Mouse (Mus musculus) kidney, embryonic 15.5 days (tissue): ENCODE data around the gene B230104I21Rik. TPM values are rescaled to one million over a fixed set of nuclear protein-coding genes. Genes with fewer than 3 reads are reported as not detected.

Experiments used
- ATAC-seq: fragments of 200-750 bp; cut with Nextera tagmentation; replicated peaks from 2 replicates; pipeline ENCODE4 v1.8.0; 2017; ENCODE audit warnings: moderate TSS enrichment; ENCODE audit not compliant: low FRiP score
- H3K27ac ChIP-seq: fragments of 300-500 bp; sonication (generic); 2 replicates; pipeline ENCODE4 v1.5.1; 2015; ENCODE audit warnings: mild to moderate bottlenecking, inconsistent platforms
- H3K27me3 ChIP-seq: fragments of 300-500 bp; sonication (generic); 2 replicates; pipeline ENCODE4 v1.6.1; 2015; ENCODE audit warnings: inconsistent platforms
- H3K36me3 ChIP-seq: fragments of 300-500 bp; sonication (generic); 2 replicates; pipeline ENCODE4 v1.6.1; 2015; ENCODE audit warnings: inconsistent platforms
- H3K4me1 ChIP-seq: fragments of 300-500 bp; sonication (generic); 2 replicates; pipeline ENCODE4 v1.6.1; 2015; ENCODE audit warnings: inconsistent platforms
- H3K4me2 ChIP-seq: fragments of 300-500 bp; sonication (generic); 2 replicates; pipeline ENCODE4 v1.6.1; 2015; ENCODE audit warnings: moderate library complexity, mild to moderate bottlenecking, inconsistent platforms
- H3K4me3 ChIP-seq: fragments of 300-500 bp; sonication (generic); replicated peaks from 2 replicates; pipeline ENCODE4 v1.5.1; 2015; ENCODE audit warnings: mild to moderate bottlenecking, inconsistent platforms
- H3K9ac ChIP-seq: fragments of 300-500 bp; sonication (generic); 2 replicates; pipeline ENCODE4 v1.6.1; 2015; ENCODE audit warnings: mild to moderate bottlenecking, inconsistent platforms
- H3K9me3 ChIP-seq: fragments of 300-500 bp; sonication (generic); replicated peaks from 2 replicates; pipeline ENCODE4 v1.6.1; 2016; ENCODE audit warnings: inconsistent platforms
- WGBS: fragments of 180-500 bp; shearing (Covaris S2); methylation state at CpG from one replicate; pipeline ENCODE4 v1.1.7; 2015; ENCODE audit warnings: mixed read lengths; 5-methylcytosine and 5-hydroxymethylcytosine counted together
- polyA plus RNA-seq: library from polyadenylated mRNA; unstranded; fragments of >200 nt; fragmentation: Nextera tagmentation; extraction: Ambion mirVana; gene quantifications from 2 replicates; pipeline ENCODE4 v1.2.1, GENCODE M21; 2015

Gene B230104I21Rik
- polyA plus RNA-seq, 1 experiment from 2014 or later, result not detected

DNA sequence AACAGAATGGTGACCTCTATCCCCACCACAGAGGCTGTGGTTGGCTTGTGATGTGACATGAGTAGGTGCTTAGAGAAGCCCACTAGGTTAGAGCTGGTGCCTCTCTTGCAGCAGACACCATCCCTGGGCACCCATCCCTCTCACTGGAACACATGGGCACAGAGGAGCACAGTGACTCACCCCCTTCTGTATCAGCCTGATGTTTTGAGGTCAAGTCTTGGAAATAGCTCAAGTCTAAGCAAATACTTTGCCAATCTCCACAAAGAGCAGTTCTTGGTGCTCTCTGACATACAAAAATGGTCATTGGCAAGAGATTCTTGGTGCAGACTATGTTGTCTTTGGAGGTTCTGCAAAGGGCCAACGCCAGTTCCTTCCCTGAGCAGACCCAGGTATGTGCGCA is 42.9 kb downstream of the B230104I21Rik start:
- no peak for ATAC-seq
- no peak overlapping the region for H3K4me3 ChIP-seq
- no peak overlapping the region for H3K27ac ChIP-seq
- H3K9me3 ChIP-seq, result no peaks in the 10 kb centered on the region
- no peak overlapping the region for H3K9ac ChIP-seq
- H3K4me2 ChIP-seq, result no peak overlapping the region
- no peaks in the 10 kb centered on the region for H3K4me1 ChIP-seq
- peaks cover 44% of the 10 kb centered on the region for H3K27me3 ChIP-seq
- H3K36me3 ChIP-seq, result no peaks in the 10 kb centered on the region
- WGBS, result 98% methylated on average over 2 of the region's 2 CpGs

DNA sequence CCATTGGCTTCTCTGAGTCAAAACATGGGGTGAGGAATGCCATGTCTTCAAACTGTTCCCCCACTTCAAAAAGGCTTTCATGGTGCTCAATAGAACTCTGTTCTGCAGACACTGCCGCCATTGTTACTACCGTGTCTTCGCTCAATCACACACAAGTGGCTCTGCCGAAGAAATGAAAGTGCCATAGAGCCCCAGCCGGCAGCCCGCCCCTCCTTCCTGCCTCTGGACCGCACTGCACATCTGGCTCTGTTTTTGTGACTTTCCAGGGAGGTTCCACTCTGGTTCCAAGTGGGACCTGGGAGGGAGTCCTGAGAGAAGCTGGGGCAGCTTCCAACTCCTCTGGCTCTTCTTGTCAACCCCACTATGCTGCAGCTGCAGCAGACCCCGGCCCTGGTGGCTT is 49.3 kb downstream of the B230104I21Rik start:
- H3K9ac ChIP-seq, result no peak overlapping the region
- no peaks in the 10 kb centered on the region for H3K9me3 ChIP-seq
- no peaks in the 10 kb centered on the region for H3K36me3 ChIP-seq
- peaks cover 45% of the 10 kb centered on the region for H3K27me3 ChIP-seq
- no peak overlapping the region for H3K4me2 ChIP-seq
- H3K27ac ChIP-seq, result no peak overlapping the region
- WGBS, result 76% methylated on average over 8 of the region's 8 CpGs
- no peak overlapping the region for H3K4me3 ChIP-seq
- peaks cover 28% of the 10 kb centered on the region for H3K4me1 ChIP-seq
- no peak for ATAC-seq

DNA sequence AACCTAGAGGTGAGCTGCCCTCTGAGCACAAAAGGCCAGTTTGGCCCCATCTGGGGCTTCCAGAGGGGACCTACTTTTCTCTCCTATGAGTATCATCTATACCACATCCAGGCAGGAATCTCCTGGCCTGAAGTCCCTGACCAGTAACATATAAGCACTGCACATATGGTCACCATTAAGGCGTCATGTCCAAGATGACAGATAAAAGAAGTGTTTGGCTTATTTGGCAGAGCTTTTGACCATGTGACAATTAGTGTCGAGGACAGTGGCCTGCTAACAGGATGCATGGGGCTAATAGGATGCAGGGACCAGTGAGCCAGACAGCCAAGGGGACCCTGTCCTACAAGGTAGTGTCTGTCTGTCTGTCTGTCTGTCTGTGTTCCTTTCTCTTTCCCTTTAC is 50.0 kb downstream of the B230104I21Rik start:
- H3K27ac ChIP-seq, result no peak overlapping the region
- no peak for ATAC-seq
- H3K27me3 ChIP-seq, result peaks cover 42% of the 10 kb centered on the region
- WGBS, result 64% methylated on average over 2 of the region's 2 CpGs
- H3K4me3 ChIP-seq, result no peak overlapping the region
- H3K36me3 ChIP-seq, result no peaks in the 10 kb centered on the region
- no peaks in the 10 kb centered on the region for H3K9me3 ChIP-seq
- H3K4me1 ChIP-seq, result peaks cover 35% of the 10 kb centered on the region
- H3K9ac ChIP-seq, result no peak overlapping the region
- no peak overlapping the region for H3K4me2 ChIP-seq

DNA sequence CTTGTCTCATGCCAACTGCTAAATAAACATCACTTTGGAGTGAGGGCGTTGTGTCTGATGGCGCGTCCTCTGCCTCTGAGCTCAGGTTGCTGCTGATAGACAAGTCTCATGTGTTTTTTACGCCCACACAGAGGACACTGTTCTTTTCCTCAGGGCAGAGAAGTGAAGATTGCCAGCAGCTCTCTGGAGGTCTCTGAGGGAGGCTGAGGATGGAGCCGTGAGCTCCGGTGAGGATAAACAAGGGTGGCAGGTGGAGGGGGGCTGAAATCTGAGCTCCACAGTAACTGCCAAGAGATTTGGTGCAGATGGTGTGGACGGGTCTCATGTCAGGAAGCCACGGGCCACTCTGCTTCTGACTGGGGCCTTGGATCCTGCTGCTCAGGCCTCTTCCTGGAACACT is 50.9 kb downstream of the B230104I21Rik start:
- 32% methylated on average over 8 of the region's 8 CpGs for WGBS
- Histone ChIP-seq H3K36me3 (no peaks in the 10 kb centered on the region), H3K27ac (no peak overlapping the region), H3K4me1 (peaks cover 40% of the 10 kb centered on the region), H3K9ac (no peak overlapping the region), H3K9me3 (no peaks in the 10 kb centered on the region), H3K4me3 (no peak overlapping the region), H3K27me3 (peaks cover 45% of the 10 kb centered on the region), H3K4me2 (no peak overlapping the region)
- ATAC-seq, result peak; percentile 40; the same call in 1 of the 2 replicates

DNA sequence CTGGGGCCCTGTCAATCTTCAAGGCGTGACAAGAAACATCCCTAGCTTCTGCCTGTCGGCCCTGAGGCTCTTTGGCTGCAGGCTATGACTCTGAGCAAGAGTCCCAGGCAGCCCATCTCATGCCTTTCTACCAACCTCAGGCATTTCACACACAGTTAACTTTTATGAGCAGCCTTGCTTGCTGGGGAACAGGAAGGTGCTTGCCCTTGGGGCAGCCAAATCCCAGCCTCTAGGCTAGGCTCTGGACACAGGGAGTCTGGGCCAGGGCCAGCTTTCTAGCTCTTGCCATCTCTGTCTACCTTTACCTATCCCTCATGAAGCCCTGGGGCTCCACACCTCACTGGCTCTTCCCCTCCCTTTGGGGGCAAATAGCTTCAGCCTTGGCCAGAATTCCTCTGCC is 53.7 kb downstream of the B230104I21Rik start:
- ATAC-seq, result peak; percentile 26; the same call in 1 of the 2 replicates
- no peaks in the 10 kb centered on the region for H3K36me3 ChIP-seq
- peaks cover 46% of the 10 kb centered on the region for H3K27me3 ChIP-seq
- H3K4me2 ChIP-seq, result no peak overlapping the region
- H3K4me1 ChIP-seq, result peaks cover 57% of the 10 kb centered on the region
- H3K27ac ChIP-seq, result peak overlapping the region; percentile 42
- H3K9ac ChIP-seq, result no peak overlapping the region
- WGBS, result 44% methylated on average over 2 of the region's 2 CpGs
- no peaks in the 10 kb centered on the region for H3K9me3 ChIP-seq
- no peak overlapping the region for H3K4me3 ChIP-seq

DNA sequence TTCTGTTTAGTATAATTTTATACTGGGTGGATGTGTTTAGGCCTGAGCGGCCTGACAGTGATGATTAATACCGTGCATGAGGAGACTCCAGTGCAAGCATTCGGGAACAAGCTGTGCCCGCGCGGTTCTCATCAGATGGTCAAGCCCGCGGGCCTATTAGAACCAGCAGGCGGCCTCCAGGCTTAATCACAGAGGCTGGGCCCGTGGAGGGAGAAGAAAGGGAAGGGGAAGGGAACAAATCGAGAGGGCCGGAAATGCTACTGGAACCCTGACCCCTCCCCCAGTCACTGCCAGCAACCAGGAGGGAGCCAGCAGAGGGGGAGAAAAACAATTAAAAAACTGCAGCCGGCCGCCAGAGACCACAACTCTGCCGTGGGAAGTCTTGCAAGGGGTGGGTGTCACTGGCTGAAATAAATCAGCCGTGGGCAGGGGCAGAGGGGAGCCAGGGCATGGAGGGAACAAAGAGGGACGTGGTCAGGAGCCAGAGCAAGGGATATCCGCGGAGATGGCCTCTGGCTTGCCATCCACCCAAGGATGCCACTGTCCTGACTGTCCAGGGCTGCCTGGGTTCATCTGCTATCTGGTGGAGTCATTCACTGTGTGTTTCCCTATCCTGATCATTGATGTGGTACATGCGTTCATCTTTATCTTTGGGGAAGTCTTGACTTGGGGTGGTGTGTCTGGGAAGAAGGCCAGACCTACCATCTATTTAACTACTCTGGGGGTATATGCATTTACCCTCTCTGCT is 54.6 kb downstream of the B230104I21Rik start:
- peak; percentile 24 for ATAC-seq
- Histone ChIP-seq H3K4me3 (no peak overlapping the region), H3K27ac (peak overlapping the region; percentile 42), H3K4me2 (peak overlapping the region; percentile 34; the same call in 1 of the 2 replicates), H3K27me3 (peaks cover 46% of the 10 kb centered on the region), H3K36me3 (no peaks in the 10 kb centered on the region), H3K4me1 (peaks cover 57% of the 10 kb centered on the region), H3K9me3 (no peaks in the 10 kb centered on the region), H3K9ac (no peak overlapping the region)
- 5% methylated on average over 20 of the region's 20 CpGs for WGBS

- Histone ChIP-seq H3K27ac (no peak overlapping the region), H3K4me3 (no peak overlapping the region), H3K9ac (no peak overlapping the region), H3K4me2 (no peak overlapping the region), H3K9me3 (no peaks in the 10 kb centered on the region), H3K36me3 (no peaks in the 10 kb centered on the region), H3K27me3 (peaks cover 59% of the 10 kb centered on the region), H3K4me1 (peaks cover 42% of the 10 kb centered on the region)
- ATAC-seq, result no peak
- 73% methylated on average over 1 of the region's 1 CpGs for WGBS
Observed at GRCm38 (mm10) chr4:154392641-154393040, 56.7 kb downstream of the B230104I21Rik start.

- Histone ChIP-seq H3K27me3 (peaks cover 59% of the 10 kb centered on the region), H3K4me1 (peaks cover 42% of the 10 kb centered on the region), H3K4me3 (no peak overlapping the region), H3K36me3 (no peaks in the 10 kb centered on the region), H3K4me2 (no peak overlapping the region), H3K9me3 (no peaks in the 10 kb centered on the region), H3K9ac (no peak overlapping the region), H3K27ac (no peak overlapping the region)
- no peak for ATAC-seq
- WGBS, result 18% methylated on average over 18 of the region's 18 CpGs
Observed at GRCm38 (mm10) chr4:154393196-154394122, 57.5 kb downstream of the B230104I21Rik start.

DNA sequence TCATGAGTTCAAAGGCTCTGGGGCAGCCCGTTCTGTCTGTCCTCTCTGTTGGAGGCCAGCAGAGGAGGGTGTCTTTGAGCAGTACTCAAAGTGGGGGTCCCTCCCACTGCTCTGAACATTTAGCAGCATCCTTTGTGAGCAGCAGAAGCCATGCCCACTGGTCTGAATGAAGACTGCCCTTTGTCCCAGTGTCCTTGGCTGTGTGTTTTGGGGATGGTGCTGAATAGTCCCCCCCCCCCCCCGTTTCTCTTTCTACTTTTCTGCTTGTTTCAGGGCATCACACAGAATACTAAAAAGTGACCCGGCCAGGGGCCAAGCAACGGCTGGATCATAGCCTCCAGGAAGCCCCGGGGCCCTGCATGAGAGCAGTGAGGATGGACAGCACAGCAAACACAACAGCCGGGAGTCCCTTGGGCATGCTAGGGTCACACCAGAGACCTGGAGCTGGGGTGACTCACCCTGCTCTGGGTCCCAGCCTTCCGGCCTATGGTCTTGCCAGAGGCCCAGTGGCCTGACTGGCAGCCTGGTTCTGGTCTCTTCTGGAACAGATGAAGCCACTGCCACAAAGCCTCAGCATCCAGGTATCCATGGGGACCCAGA is 58.3 kb downstream of the B230104I21Rik start:
- Histone ChIP-seq H3K27me3 (peaks cover 57% of the 10 kb centered on the region), H3K9me3 (no peaks in the 10 kb centered on the region), H3K4me2 (no peak overlapping the region), H3K4me3 (no peak overlapping the region), H3K36me3 (no peaks in the 10 kb centered on the region), H3K9ac (no peak overlapping the region), H3K4me1 (peaks cover 39% of the 10 kb centered on the region), H3K27ac (no peak overlapping the region)
- 59% methylated on average over 7 of the region's 7 CpGs for WGBS
- ATAC-seq, result no peak

- H3K9me3 ChIP-seq, result no peaks in the 10 kb centered on the region
- no peak overlapping the region for H3K4me2 ChIP-seq
- 84% methylated on average over 14 of the region's 14 CpGs for WGBS
- no peak for ATAC-seq
- no peak overlapping the region for H3K4me3 ChIP-seq
- H3K27ac ChIP-seq, result no peak overlapping the region
- peaks cover 42% of the 10 kb centered on the region for H3K4me1 ChIP-seq
- peaks cover 62% of the 10 kb centered on the region for H3K27me3 ChIP-seq
- no peak overlapping the region for H3K9ac ChIP-seq
- no peaks in the 10 kb centered on the region for H3K36me3 ChIP-seq
Observed at GRCm38 (mm10) chr4:154396652-154397301, 60.9 kb downstream of the B230104I21Rik start.
